Mouse (Mus musculus): ENCODE data around the gene Coq3. TPM values are rescaled to one million over a fixed set of nuclear protein-coding genes. Genes with fewer than 3 reads are reported as not detected.

Gene Coq3
- polyA plus RNA-seq (2012; rRNA removed) = 3.2 and 3.5 TPM in 2 replicates

GRCm38 (mm10) chr4:21879565-21880220 lies at the start of gene Coq3:
Gene Coq3 (plus strand): TSS chr4:21879673.
- peak within 1 kb of the TSS; percentile 96 for H3K4me3 ChIP-seq (ENCODE audit: control insufficient read depth, low read depth, low read length)
- H3K36me3 ChIP-seq (ENCODE audit: control insufficient read depth, insufficient read depth, low read length) = no peaks in the 10 kb centered on the region
- H3K27me3 ChIP-seq (ENCODE audit: control insufficient read depth, insufficient read depth, low read length) = no peaks in the 10 kb centered on the region
- peak within 1 kb of the TSS; percentile 95 for H3K27ac ChIP-seq (ENCODE audit: control insufficient read depth, insufficient read depth, low read depth, low read length)
- no peaks in the 10 kb centered on the region; the same call in 1 of the 2 replicates for H3K4me1 ChIP-seq (ENCODE audit: control insufficient read depth, insufficient read depth, low read length)
- no peak for TF ChIP-seq CTCF (IDR thresholded peaks at IDR 0.05; ENCODE audit: control insufficient read depth, insufficient read depth, insufficient replicate concordance, low read depth, low read length)
- peak; percentile 78 for TF ChIP-seq POLR2A (IDR thresholded peaks at IDR 0.05; ENCODE audit: control insufficient read depth, low read depth, low read length)

- H3K36me3 ChIP-seq (ENCODE audit: control insufficient read depth, insufficient read depth, low read length) = no peaks in the 10 kb centered on the region; the same call in 1 of the 2 replicates
- no peaks in the 10 kb centered on the region for H3K27me3 ChIP-seq (ENCODE audit: control insufficient read depth, insufficient read depth, low read length)
Measured at GRCm38 (mm10) chr4:21832844-21833243, 46.6 kb upstream of the Coq3 start.

GRCm38 (mm10) chr4:21847481-21848286 lies 31.8 kb upstream of the Coq3 start, which contains the start of gene Pnisr:
Gene Pnisr (plus strand): TSS chr4:21847583.
- Histone ChIP-seq H3K27ac (ENCODE audit: control insufficient read depth, insufficient read depth, low read depth, low read length) (peak within 1 kb of the TSS; percentile 100), H3K36me3 (ENCODE audit: control insufficient read depth, insufficient read depth, low read length) (peaks cover 2% of the 10 kb centered on the region; the same call in 1 of the 2 replicates), H3K4me3 (ENCODE audit: control insufficient read depth, low read depth, low read length) (peak within 1 kb of the TSS; percentile 97), H3K4me1 (ENCODE audit: control insufficient read depth, insufficient read depth, low read length) (no peaks in the 10 kb centered on the region; the same call in 1 of the 2 replicates), H3K27me3 (ENCODE audit: control insufficient read depth, insufficient read depth, low read length) (no peaks in the 10 kb centered on the region)
- peak; percentile 9 for TF ChIP-seq POLR2A (IDR thresholded peaks at IDR 0.05; ENCODE audit: control insufficient read depth, low read depth, low read length)
- peak; percentile 67; the same call in 1 of the 2 replicates for TF ChIP-seq CTCF (IDR thresholded peaks at IDR 0.05; ENCODE audit: control insufficient read depth, insufficient read depth, insufficient replicate concordance, low read depth, low read length)

More at GRCm38 (mm10) chr4:21832844-21833243, 46.6 kb upstream of the Coq3 start:
- peak; percentile 10; the same call in 1 of the 2 replicates for TF ChIP-seq CTCF (IDR thresholded peaks at IDR 0.05; ENCODE audit: control insufficient read depth, insufficient read depth, insufficient replicate concordance, low read depth, low read length)
- no peak for TF ChIP-seq POLR2A (IDR thresholded peaks at IDR 0.05; ENCODE audit: control insufficient read depth, low read depth, low read length)
- Histone ChIP-seq H3K4me3 (ENCODE audit: control insufficient read depth, low read depth, low read length) (no peak overlapping the region), H3K4me1 (ENCODE audit: control insufficient read depth, insufficient read depth, low read length) (no peaks in the 10 kb centered on the region), H3K27ac (ENCODE audit: control insufficient read depth, insufficient read depth, low read depth, low read length) (no peak overlapping the region)

- Histone ChIP-seq H3K27me3 (ENCODE audit: control insufficient read depth, insufficient read depth, low read length) (no peaks in the 10 kb centered on the region), H3K4me1 (ENCODE audit: control insufficient read depth, insufficient read depth, low read length) (peaks cover 3% of the 10 kb centered on the region; the same call in 1 of the 2 replicates), H3K36me3 (ENCODE audit: control insufficient read depth, insufficient read depth, low read length) (peaks cover 2% of the 10 kb centered on the region; the same call in 1 of the 2 replicates), H3K4me3 (ENCODE audit: control insufficient read depth, low read depth, low read length) (peak overlapping the region; percentile 97), H3K27ac (ENCODE audit: control insufficient read depth, insufficient read depth, low read depth, low read length) (peak overlapping the region; percentile 100)
- TF ChIP-seq CTCF (IDR thresholded peaks at IDR 0.05; ENCODE audit: control insufficient read depth, insufficient read depth, insufficient replicate concordance, low read depth, low read length) (no peak), POLR2A (IDR thresholded peaks at IDR 0.05; ENCODE audit: control insufficient read depth, low read depth, low read length) (peak; percentile 72; the same call in 1 of the 2 replicates)
Measured at GRCm38 (mm10) chr4:21848287-21848630, 31.2 kb upstream of the Coq3 start.

DNA sequence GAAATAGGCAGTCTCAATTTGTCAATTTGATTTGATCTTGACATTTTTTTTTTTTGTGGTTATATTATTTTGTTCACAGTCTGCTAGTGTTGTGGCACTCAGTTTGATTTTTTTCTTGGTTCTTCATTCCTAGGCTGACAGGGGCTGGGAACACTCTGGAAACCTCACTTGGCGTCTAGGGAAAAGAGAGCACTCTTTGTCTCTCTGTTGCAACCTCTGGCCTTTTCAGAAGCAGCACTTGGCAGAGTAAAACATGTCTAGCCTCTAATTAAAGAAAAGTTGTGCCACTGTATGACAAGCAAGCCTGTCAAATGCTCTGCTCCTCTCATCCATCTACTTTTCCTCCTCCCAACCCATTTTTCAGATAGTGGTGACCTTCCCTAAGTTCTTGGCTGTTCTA lies 22.0 kb upstream of the Coq3 start:
- no peak for TF ChIP-seq CTCF (IDR thresholded peaks at IDR 0.05; ENCODE audit: control insufficient read depth, insufficient read depth, insufficient replicate concordance, low read depth, low read length)
- TF ChIP-seq POLR2A (IDR thresholded peaks at IDR 0.05; ENCODE audit: control insufficient read depth, low read depth, low read length) = no peak
- Histone ChIP-seq H3K4me1 (ENCODE audit: control insufficient read depth, insufficient read depth, low read length) (0 out of 2 replicates have a peak, but pooled peaks cover 3% of the 10 kb centered on the region), H3K27ac (ENCODE audit: control insufficient read depth, insufficient read depth, low read depth, low read length) (no peak overlapping the region), H3K4me3 (ENCODE audit: control insufficient read depth, low read depth, low read length) (no peak overlapping the region), H3K36me3 (ENCODE audit: control insufficient read depth, insufficient read depth, low read length) (peaks cover 5% of the 10 kb centered on the region), H3K27me3 (ENCODE audit: control insufficient read depth, insufficient read depth, low read length) (no peaks in the 10 kb centered on the region)

DNA sequence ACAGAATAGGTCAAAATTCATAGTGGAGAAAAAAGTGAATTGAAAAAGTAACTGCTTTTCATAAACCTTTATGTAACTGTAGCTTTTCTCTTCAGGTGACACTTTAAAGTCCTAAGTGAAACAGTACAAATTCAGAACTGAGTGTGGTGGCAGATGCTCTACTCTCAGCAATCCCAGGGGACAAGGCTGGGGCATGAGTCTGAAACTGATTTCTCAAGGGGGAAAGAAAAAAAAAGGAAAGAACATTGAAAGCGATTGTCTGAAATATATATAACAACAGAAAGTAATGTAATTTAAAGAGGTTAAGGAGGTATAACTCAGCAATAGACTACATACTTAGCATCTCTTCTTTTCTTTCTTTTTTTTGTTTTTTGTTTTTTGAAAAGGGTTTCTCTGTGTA lies 14.2 kb upstream of the Coq3 start:
- Histone ChIP-seq H3K27ac (ENCODE audit: control insufficient read depth, insufficient read depth, low read depth, low read length) (no peak overlapping the region), H3K27me3 (ENCODE audit: control insufficient read depth, insufficient read depth, low read length) (no peaks in the 10 kb centered on the region), H3K36me3 (ENCODE audit: control insufficient read depth, insufficient read depth, low read length) (peaks cover 3% of the 10 kb centered on the region), H3K4me3 (ENCODE audit: control insufficient read depth, low read depth, low read length) (no peak overlapping the region), H3K4me1 (ENCODE audit: control insufficient read depth, insufficient read depth, low read length) (no peaks in the 10 kb centered on the region)
- no peak for TF ChIP-seq CTCF (IDR thresholded peaks at IDR 0.05; ENCODE audit: control insufficient read depth, insufficient read depth, insufficient replicate concordance, low read depth, low read length)
- no peak for TF ChIP-seq POLR2A (IDR thresholded peaks at IDR 0.05; ENCODE audit: control insufficient read depth, low read depth, low read length)

- TF ChIP-seq CTCF (IDR thresholded peaks at IDR 0.05; ENCODE audit: control insufficient read depth, insufficient read depth, insufficient replicate concordance, low read depth, low read length) (no peak), POLR2A (IDR thresholded peaks at IDR 0.05; ENCODE audit: control insufficient read depth, low read depth, low read length) (no peak)
- H3K36me3 ChIP-seq (ENCODE audit: control insufficient read depth, insufficient read depth, low read length) = no peaks in the 10 kb centered on the region
- no peaks in the 10 kb centered on the region for H3K27me3 ChIP-seq (ENCODE audit: control insufficient read depth, insufficient read depth, low read length)
- H3K4me3 ChIP-seq (ENCODE audit: control insufficient read depth, low read depth, low read length) = no peak overlapping the region
- no peak overlapping the region for H3K27ac ChIP-seq (ENCODE audit: control insufficient read depth, insufficient read depth, low read depth, low read length)
- H3K4me1 ChIP-seq (ENCODE audit: control insufficient read depth, insufficient read depth, low read length) = no peaks in the 10 kb centered on the region; the same call in 1 of the 2 replicates
Measured at GRCm38 (mm10) chr4:21878776-21879175, 697 bp upstream of the Coq3 start.

Data from testis, adult 2 months (tissue).